Mouse (Mus musculus): Measurements from ENCODE around the gene Plcb4.

- TF ChIP-seq POLR2A (IDR thresholded peaks at IDR 0.05; ENCODE audit: low read depth, low read length) = no peak
- TF ChIP-seq CTCF (IDR thresholded peaks at IDR 0.05; ENCODE audit: borderline replicate concordance, insufficient read depth, low read length) = no peak
Measured at GRCm38 (mm10) chr2:135854059-135854458, 195.2 kb downstream of the Plcb4 start.
